In the genomic region with DNA sequence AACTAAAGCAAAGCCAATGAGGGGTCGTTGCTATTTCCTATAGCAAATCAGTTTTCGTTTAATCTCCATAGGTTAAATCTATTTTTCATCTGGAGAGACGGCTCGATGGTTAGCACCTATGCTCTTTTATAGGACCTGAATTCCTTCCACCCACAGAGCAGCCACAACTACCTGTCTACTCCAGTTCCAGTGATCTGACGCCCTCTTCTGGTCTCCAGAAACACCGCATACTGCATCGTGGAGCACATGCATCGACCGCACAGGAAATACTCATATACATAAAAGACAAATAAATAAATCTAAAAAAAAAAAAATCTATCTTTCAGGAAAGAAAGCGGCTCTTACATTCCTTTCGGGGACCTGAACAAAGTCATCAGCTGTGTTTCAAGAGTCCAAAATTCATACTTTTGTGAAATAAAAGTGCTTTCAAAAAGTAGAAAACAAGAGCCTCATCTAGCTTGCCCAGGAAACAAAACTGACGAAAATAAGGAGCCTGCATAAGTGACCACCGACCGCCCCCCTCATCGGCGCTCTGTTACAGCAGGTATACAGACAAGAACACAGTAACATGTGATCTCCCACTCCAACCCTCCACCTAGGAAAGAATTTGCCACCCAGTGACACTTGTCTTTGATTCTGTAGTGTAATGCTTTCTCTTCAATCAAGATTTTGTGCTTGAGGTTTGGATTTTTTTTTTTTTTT, we compare ENCODE assay signal across 8 mouse cellular contexts. TPM values are rescaled to one million over a fixed set of nuclear protein-coding genes. Genes with fewer than 3 reads are reported as not detected.
DNase-seq lines count a peak whose midpoint lies in the region; ATAC-seq and TF ChIP-seq lines count a peak whose summit lies in the region.

No protein-coding gene starts in this region.

- H3K36me3 ChIP-seq in spleen, adult 2 months (ENCODE audit: control insufficient read depth, insufficient read depth, low read length): no peaks in the 10 kb centered on the region
- 0 out of 2 replicates have a peak, but pooled peaks cover 1% of the 10 kb centered on the region for H3K36me3 ChIP-seq in forebrain, postnatal 0 days (ENCODE audit: insufficient read depth)
- H3K36me3 ChIP-seq in liver, adult 2 months (ENCODE audit: control insufficient read depth, insufficient read depth, low read length): no peaks in the 10 kb centered on the region
- H3K36me3 ChIP-seq in myocyte (ENCODE audit: control insufficient read depth, insufficient read depth): no peaks in the 10 kb centered on the region

- peak overlapping the region; percentile 79 for H3K4me3 ChIP-seq in spleen, adult 2 months (ENCODE audit: extremely low read depth, insufficient read depth, insufficient read length)
- peak overlapping the region; percentile 88 for H3K4me3 ChIP-seq in forebrain, postnatal 0 days (ENCODE audit: low read depth, low read length)
- H3K4me3 ChIP-seq in liver, adult 2 months (ENCODE audit: insufficient read depth, low read depth, low read length): peak overlapping the region; percentile 97; the same call in 1 of the 2 replicates
- peak overlapping the region; percentile 87 for H3K4me3 ChIP-seq in myocyte

- peak; percentile 38; the same call in 1 of the 2 replicates for TF ChIP-seq CTCF in spleen, adult 2 months (IDR thresholded peaks at IDR 0.05; ENCODE audit: extremely low read depth, insufficient read depth, insufficient read length, insufficient replicate concordance)
- TF ChIP-seq CTCF in forebrain, postnatal 0 days (IDR thresholded peaks at IDR 0.05; ENCODE audit: low read depth): peak; percentile 68
- peak; percentile 80 for TF ChIP-seq CTCF in liver, adult 2 months (IDR thresholded peaks at IDR 0.05; ENCODE audit: low read depth, low read length)

- no peaks in the 10 kb centered on the region for H3K9me3 ChIP-seq in forebrain, postnatal 0 days (ENCODE audit: low read length)

- 39% methylated on average over 16 of the region's 16 CpGs for WGBS in spleen, adult 2 months
- WGBS in forebrain, postnatal 0 days: 31% methylated on average over 16 of the region's 16 CpGs
- WGBS in liver, adult 2 months: 39% methylated on average over 16 of the region's 16 CpGs

- no peak overlapping the region for H3K27ac ChIP-seq in spleen, adult 2 months (ENCODE audit: insufficient read depth, low read length)
- peak overlapping the region; percentile 94 for H3K27ac ChIP-seq in forebrain, postnatal 0 days (ENCODE audit: low read depth, low read length)
- no peak overlapping the region for H3K27ac ChIP-seq in liver, adult 2 months (replicated peaks; ENCODE audit: insufficient read depth, low read depth, low read length)

- peaks cover 32% of the 10 kb centered on the region for H3K79me2 ChIP-seq in liver, adult 2 months (ENCODE audit: control insufficient read depth, insufficient read depth, low read length)
- H3K79me2 ChIP-seq in myocyte (ENCODE audit: control insufficient read depth, insufficient read depth): peaks cover 30% of the 10 kb centered on the region

- H3ac ChIP-seq in myocyte (ENCODE audit: control insufficient read depth, insufficient read length): peak overlapping the region; percentile 69

- H3K4me2 ChIP-seq in forebrain, postnatal 0 days (ENCODE audit: low read depth): peak overlapping the region; percentile 66
- H3K4me2 ChIP-seq in myocyte (ENCODE audit: low read depth): peak overlapping the region; percentile 94

- peak overlapping the region; percentile 74 for H3K9ac ChIP-seq in forebrain, postnatal 0 days
- no peak overlapping the region for H3K9ac ChIP-seq in liver, adult 2 months (ENCODE audit: low read depth, low read length)

- no peak for TF ChIP-seq POLR2A in spleen, adult 2 months (IDR thresholded peaks at IDR 0.05; ENCODE audit: low read depth, low read length)
- no peak for TF ChIP-seq POLR2A in liver, adult 2 months (IDR thresholded peaks at IDR 0.05; ENCODE audit: extremely low read depth, insufficient read depth, low read length)
- no peak for TF ChIP-seq POLR2A in myocyte (IDR thresholded peaks at IDR 0.05; ENCODE audit: insufficient read length, low read depth)

- peaks cover 10% of the 10 kb centered on the region for H3K4me1 ChIP-seq in spleen, adult 2 months (ENCODE audit: control insufficient read depth, insufficient read depth, insufficient read length)
- peaks cover 14% of the 10 kb centered on the region for H3K4me1 ChIP-seq in forebrain, postnatal 0 days (ENCODE audit: insufficient read depth)
- peaks cover 16% of the 10 kb centered on the region for H3K4me1 ChIP-seq in liver, adult 2 months (ENCODE audit: control insufficient read depth, insufficient read depth, low read length)

- DNase-seq in spleen, adult 2 months (ENCODE audit: low read depth in 1 of 2, low spot score in 2 of 2): peak; percentile 23 to 46
- DNase-seq in spleen, adult 12 weeks (ENCODE audit: low spot score): no peak
- DNase-seq in c-Kit-positive CD71-positive TER-119-positive erythroid progenitor cells, embryonic 14.5 days (ENCODE audit: low spot score): peak; percentile 64
- DNase-seq in forebrain, postnatal 0 days: peak; percentile 68
- DNase-seq in kidney, adult 11 months: peak; percentile 56
- DNase-seq in liver, adult 2 months (ENCODE audit: extremely low read depth, low read depth, low spot score): peak; percentile 78
- DNase-seq in ovary, postnatal 14 days (ENCODE audit: low spot score): no peak

- H3K27me3 ChIP-seq in spleen, adult 2 months (ENCODE audit: control insufficient read depth, insufficient read depth, low read length): no peaks in the 10 kb centered on the region
- H3K27me3 ChIP-seq in forebrain, postnatal 0 days (ENCODE audit: insufficient read depth, low read length): no peaks in the 10 kb centered on the region
- no peaks in the 10 kb centered on the region for H3K27me3 ChIP-seq in liver, adult 2 months (ENCODE audit: control insufficient read depth, insufficient read depth, low read length)
- no peaks in the 10 kb centered on the region for H3K27me3 ChIP-seq in myocyte (ENCODE audit: control insufficient read depth, insufficient read depth, insufficient read length)

- ATAC-seq in forebrain, postnatal 0 days: no peak

TF ChIP-seq in myocyte, 11 proteins besides CTCF, POLR2A, EP300 and RAD21:
- TF ChIP-seq MYOD1 (IDR thresholded peaks at IDR 0.05; ENCODE audit: control insufficient read depth in 1 of 3, insufficient read length in 2 of 3, low read depth in 2 of 3): no peak
- no peak for TF ChIP-seq E2F4 (IDR thresholded peaks at IDR 0.05; ENCODE audit: insufficient read depth)
- no peak for TF ChIP-seq TCF3 (IDR thresholded peaks at IDR 0.05; ENCODE audit: insufficient read length, low read depth)
- no peak for TF ChIP-seq USF1 (IDR thresholded peaks at IDR 0.05; ENCODE audit: low read depth)
- no peak for TF ChIP-seq MAX (IDR thresholded peaks at IDR 0.05; ENCODE audit: low read depth)
- TF ChIP-seq TCF12 (IDR thresholded peaks at IDR 0.05; ENCODE audit: insufficient read depth, poor library complexity, severe bottlenecking): no peak
- TF ChIP-seq REST (IDR thresholded peaks at IDR 0.05; ENCODE audit: insufficient read depth, insufficient read length): no peak
- TF ChIP-seq CEBPB (IDR thresholded peaks at IDR 0.05; ENCODE audit: insufficient read depth, poor library complexity, severe bottlenecking): no peak
- no peak for TF ChIP-seq POLR2AphosphoS2 (IDR thresholded peaks at IDR 0.05; ENCODE audit: insufficient read length, low read depth)
- TF ChIP-seq MYOG (IDR thresholded peaks at IDR 0.05; ENCODE audit: control insufficient read depth in 1 of 3, insufficient read depth in 1 of 3, insufficient read length in 2 of 3, low read depth in 2 of 3): no peak

RNA-seq across cellular contexts. Expression of gene Tbcc, which starts 1.8 kb away (rescaled TPM):
- 17.2 and 21.3 TPM in 2 replicates for polyA plus RNA-seq in spleen, adult 2 months (2012; rRNA removed)
- total RNA-seq in forebrain, postnatal 0 days (2014; rRNA removed): 46.2 and 63.4 TPM in 2 replicates
- polyA plus RNA-seq in forebrain, postnatal 0 days (2015; fragmentation: Nextera tagmentation; extraction: Ambion mirVana): 52.2 and 53.0 TPM in 2 replicates
- 8.5 and 10.0 TPM in 2 replicates for total RNA-seq in liver, adult 2 months (2014; rRNA removed)
- 16.0 and 17.0 TPM in 2 replicates for polyA plus RNA-seq in liver, adult 2 months (2012; rRNA removed)
- polyA plus RNA-seq in myocyte (2012; fragmentation: generic; extraction: Trizol): 46.1 TPM

RNA-seq across cellular contexts. Expression of gene Prph2, which starts 21.6 kb away (rescaled TPM):
- not detected in 2 replicates for polyA plus RNA-seq in spleen, adult 2 months (2012; rRNA removed)
- total RNA-seq in forebrain, postnatal 0 days (2014; rRNA removed): 0.14 TPM in 1 of 2 replicates, not detected in the other
- not detected in 2 replicates for polyA plus RNA-seq in forebrain, postnatal 0 days (2015; fragmentation: Nextera tagmentation; extraction: Ambion mirVana)
- not detected in 2 replicates for total RNA-seq in liver, adult 2 months (2014; rRNA removed)
- 0.02 TPM in 1 of 2 replicates, not detected in the other for polyA plus RNA-seq in liver, adult 2 months (2012; rRNA removed)
- polyA plus RNA-seq in myocyte (2012; fragmentation: generic; extraction: Trizol): not detected

RNA-seq across cellular contexts. Expression of gene Bicral, which starts 30.4 kb away (rescaled TPM):
- 14.4 and 14.5 TPM in 2 replicates for polyA plus RNA-seq in spleen, adult 2 months (2012; rRNA removed)
- total RNA-seq in forebrain, postnatal 0 days (2014; rRNA removed): 17.4 and 36.7 TPM in 2 replicates
- polyA plus RNA-seq in forebrain, postnatal 0 days (2015; fragmentation: Nextera tagmentation; extraction: Ambion mirVana): 3.8 and 6.7 TPM in 2 replicates
- total RNA-seq in liver, adult 2 months (2014; rRNA removed): 7.9 and 13.5 TPM in 2 replicates
- 3.2 and 3.9 TPM in 2 replicates for polyA plus RNA-seq in liver, adult 2 months (2012; rRNA removed)
- polyA plus RNA-seq in myocyte (2012; fragmentation: generic; extraction: Trizol): 5.1 TPM

Comparison
In these comparisons a context has a peak if more than half of its experiments do, and no peak if none do; other contexts are left out.
1. DNase-seq: peak in spleen, adult 2 months (2 of 2), c-Kit-positive CD71-positive TER-119-positive erythroid progenitor cells, embryonic 14.5 days (single experiment), forebrain, postnatal 0 days (single experiment), kidney, adult 11 months (single experiment) and liver, adult 2 months (single experiment); none in spleen, adult 12 weeks (single experiment) and ovary, postnatal 14 days (single experiment).
2. Peak in every context shown above with its lines, with median percentiles within 50 percentile points of each other: H3K4me3 ChIP-seq and CTCF ChIP-seq.